Mouse (Mus musculus) lung, embryonic 15.5 days (tissue): ENCODE measurements around the gene Olfr718-ps1. TPM values are rescaled to one million over a fixed set of nuclear protein-coding genes. Genes with fewer than 3 reads are reported as not detected.
"Not testable (repeated sequence)": the region's sequence is repeated elsewhere in the genome, so short reads cannot be mapped to it uniquely, and the experiment has no call there.

Experiments used
- ATAC-seq: fragments of 200-750 bp; cut with Nextera tagmentation; 2 replicates; pipeline ENCODE4 v1.8.0; 2017; ENCODE audit warnings: moderate number of reproducible peaks, borderline replicate concordance; ENCODE audit not compliant: low FRiP score, low TSS enrichment; ENCODE audit errors: extremely low read depth
- H3K27ac ChIP-seq: fragments of 300-500 bp; sonication (generic); 2 replicates; pipeline ENCODE4 v1.5.1; 2015; ENCODE audit warnings: moderate library complexity, mild to moderate bottlenecking, inconsistent platforms
- H3K27me3 ChIP-seq: fragments of 300-500 bp; sonication (generic); 2 replicates; pipeline ENCODE4 v1.6.1; 2015; ENCODE audit warnings: inconsistent platforms
- H3K36me3 ChIP-seq: fragments of 300-500 bp; sonication (generic); 2 replicates; pipeline ENCODE4 v1.6.1; 2015; ENCODE audit warnings: inconsistent platforms
- H3K4me1 ChIP-seq: fragments of 300-500 bp; sonication (generic); 2 replicates; pipeline ENCODE4 v1.6.1; 2015; ENCODE audit warnings: inconsistent platforms
- H3K4me2 ChIP-seq: fragments of 300-500 bp; sonication (generic); 2 replicates; pipeline ENCODE4 v1.6.1; 2015; ENCODE audit warnings: inconsistent platforms, mild to moderate bottlenecking, moderate library complexity
- H3K4me3 ChIP-seq: fragments of 300-500 bp; sonication (generic); 2 replicates; pipeline ENCODE4 v1.5.1; 2015; ENCODE audit warnings: mild to moderate bottlenecking, inconsistent platforms
- H3K9ac ChIP-seq: fragments of 300-500 bp; sonication (generic); 2 replicates; pipeline ENCODE4 v1.6.1; 2015; ENCODE audit warnings: inconsistent platforms
- H3K9me3 ChIP-seq: fragments of 300-500 bp; sonication (generic); 2 replicates; pipeline ENCODE4 v1.6.1; 2016; ENCODE audit warnings: inconsistent platforms
- WGBS: fragments of 180-500 bp; shearing (Covaris S2); methylation state at CpG from one replicate; pipeline ENCODE4 v1.1.7; 2015; 5-methylcytosine and 5-hydroxymethylcytosine counted together
- polyA plus RNA-seq: library from polyadenylated mRNA; unstranded; fragments of >200 nt; fragmentation: Nextera tagmentation; extraction: Ambion mirVana; gene quantifications from 2 replicates; pipeline ENCODE4 v1.2.1, GENCODE M21; 2015

Gene Olfr718-ps1
- polyA plus RNA-seq: not detected in 2 replicates

GRCm38 (mm10) chr5:143147481-143147880, at the start of gene Olfr718-ps1:
Gene Olfr718-ps1, minus strand, starts transcription at chr5:143147581.
- no peaks in the 10 kb centered on the region for H3K36me3 ChIP-seq
- 59% methylated on average over 3 of the region's 3 CpGs for WGBS
- no peak for ATAC-seq
- no peak within 1 kb of the TSS for H3K4me2 ChIP-seq
- no peak within 1 kb of the TSS for H3K4me3 ChIP-seq
- no peaks in the 10 kb centered on the region for H3K4me1 ChIP-seq
- H3K27ac ChIP-seq: no peak within 1 kb of the TSS
- no peak within 1 kb of the TSS for H3K9ac ChIP-seq
- H3K27me3 ChIP-seq: no peaks in the 10 kb centered on the region
- no peaks in the 10 kb centered on the region for H3K9me3 ChIP-seq

GRCm38 (mm10) chr5:143196506-143196905, 49.1 kb upstream of the Olfr718-ps1 start:
- WGBS: 81% methylated on average over 4 of the region's 4 CpGs

DNA sequence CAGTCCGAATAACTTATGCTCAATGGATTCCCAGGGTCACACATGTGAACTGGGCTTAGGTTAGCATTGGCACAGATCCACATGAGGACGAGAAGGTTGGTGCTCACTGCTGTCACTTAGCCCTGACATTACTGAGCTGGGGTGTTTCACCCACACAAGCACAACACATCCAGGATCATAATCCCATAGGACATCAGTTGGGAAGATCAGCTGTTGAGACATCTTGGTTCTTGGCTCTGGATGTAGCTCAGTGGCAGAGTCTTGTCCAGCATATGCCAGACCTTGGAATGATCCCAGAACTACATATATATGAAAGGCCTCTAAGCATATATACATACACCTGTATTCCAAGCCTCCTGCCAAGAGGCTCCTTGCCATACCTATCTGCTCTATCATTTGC, 47.8 kb upstream of the Olfr718-ps1 start:
- H3K4me3 ChIP-seq: no peak overlapping the region

More at GRCm38 (mm10) chr5:143196506-143196905, 49.1 kb upstream of the Olfr718-ps1 start:
- no peaks in the 10 kb centered on the region for H3K36me3 ChIP-seq
- no peak overlapping the region for H3K27ac ChIP-seq
- H3K4me1 ChIP-seq: no peaks in the 10 kb centered on the region
- no peak overlapping the region for H3K9ac ChIP-seq
- H3K4me3 ChIP-seq: no peak overlapping the region
- no peaks in the 10 kb centered on the region for H3K9me3 ChIP-seq
- H3K4me2 ChIP-seq: no peak overlapping the region
- no peaks in the 10 kb centered on the region for H3K27me3 ChIP-seq
- ATAC-seq: no peak

DNA sequence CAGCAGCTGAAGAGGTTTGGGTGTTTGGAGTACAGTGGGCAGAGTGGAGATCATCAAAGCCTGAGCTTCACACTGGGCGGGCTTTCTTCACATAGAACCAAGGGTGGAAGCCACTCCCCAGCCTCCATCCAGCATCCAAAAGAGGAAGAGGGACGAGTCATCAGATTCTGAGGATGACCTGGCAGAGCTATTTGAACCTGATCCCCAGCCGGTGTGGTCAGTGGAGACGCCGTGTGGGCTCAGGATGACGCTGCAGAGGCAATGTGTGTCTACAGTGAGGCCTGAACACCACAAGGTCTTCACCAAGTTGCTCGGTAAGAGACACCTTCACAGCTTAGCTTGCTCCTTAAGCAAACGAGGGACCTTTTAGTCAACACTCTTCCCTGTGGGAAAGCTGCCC, 47.4 kb upstream of the Olfr718-ps1 start:
- H3K9ac ChIP-seq, ATAC-seq, H3K4me3 ChIP-seq, H3K27ac ChIP-seq, H3K27me3 ChIP-seq, H3K4me2 ChIP-seq, H3K36me3 ChIP-seq, H3K4me1 ChIP-seq, H3K9me3 ChIP-seq: not testable (repeated sequence)
- WGBS: 58% methylated on average over 8 of the region's 8 CpGs

More for the DNA sequence above, 47.8 kb upstream of the Olfr718-ps1 start:
- Histone ChIP-seq H3K27ac (no peak overlapping the region), H3K4me2 (no peak overlapping the region), H3K9ac (no peak overlapping the region), H3K9me3 (no peaks in the 10 kb centered on the region), H3K27me3 (no peaks in the 10 kb centered on the region), H3K36me3 (no peaks in the 10 kb centered on the region), H3K4me1 (no peaks in the 10 kb centered on the region)
- WGBS: 57% methylated on average over 2 of the region's 2 CpGs
- no peak for ATAC-seq

GRCm38 (mm10) chr5:143192806-143193205, 45.4 kb upstream of the Olfr718-ps1 start:
- Histone ChIP-seq H3K4me1 (no peaks in the 10 kb centered on the region), H3K9me3 (no peaks in the 10 kb centered on the region), H3K36me3 (no peaks in the 10 kb centered on the region), H3K4me2 (no peak overlapping the region), H3K27me3 (no peaks in the 10 kb centered on the region), H3K27ac (no peak overlapping the region), H3K4me3 (no peak overlapping the region), H3K9ac (no peak overlapping the region)
- ATAC-seq: no peak
- 86% methylated on average over 8 of the region's 8 CpGs for WGBS

- not testable (repeated sequence) for H3K9ac ChIP-seq, H3K27ac ChIP-seq, H3K4me2 ChIP-seq, H3K4me3 ChIP-seq, H3K9me3 ChIP-seq, ATAC-seq, H3K27me3 ChIP-seq, H3K36me3 ChIP-seq, H3K4me1 ChIP-seq
- 71% methylated on average over 1 of the region's 1 CpGs for WGBS
Observed at GRCm38 (mm10) chr5:143188014-143188413, 40.6 kb upstream of the Olfr718-ps1 start.

DNA sequence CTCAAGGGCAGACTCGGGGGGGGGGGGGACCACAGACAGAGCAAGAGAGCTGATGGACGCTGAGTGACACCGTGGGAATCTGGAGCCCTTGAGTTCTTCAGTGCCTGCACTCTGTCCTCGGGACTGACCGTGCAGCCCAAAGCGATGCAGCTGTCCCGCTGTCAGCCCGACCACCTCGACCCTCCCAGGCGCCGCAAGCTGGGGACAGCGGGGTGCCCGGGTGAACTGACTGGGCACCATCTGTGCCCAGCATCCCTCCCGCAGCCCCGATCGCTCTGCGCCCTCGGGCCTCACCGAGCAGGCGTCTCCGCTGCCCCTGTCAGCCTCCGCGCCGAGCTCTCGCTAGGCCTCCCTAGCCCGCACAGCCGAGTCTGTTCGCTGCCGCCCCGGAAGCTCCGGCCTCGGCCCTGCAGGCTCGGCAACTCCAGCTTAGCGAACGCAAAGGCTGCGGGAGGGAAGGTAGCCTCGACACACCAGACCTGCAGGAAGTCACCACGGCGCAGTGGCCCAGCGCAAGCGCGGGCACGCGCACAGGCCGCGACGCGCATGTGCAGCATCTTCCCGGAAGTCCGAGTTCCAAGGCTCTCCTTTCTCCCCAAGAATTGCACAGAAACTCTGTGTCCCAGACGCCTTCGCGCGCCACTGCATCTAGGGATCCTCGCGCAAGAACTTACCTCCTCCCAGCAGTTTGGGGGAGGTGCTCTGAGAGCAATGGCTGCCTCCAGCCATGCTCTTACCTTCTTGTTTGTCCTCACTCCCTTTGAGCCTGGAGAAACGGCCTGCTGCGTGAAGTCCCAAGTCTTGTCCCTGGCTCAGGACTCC, 33.1 kb upstream of the Olfr718-ps1 start, which contains the start of the genes Rbak and Spdye4b:
TSS of gene Rbak (minus strand) at position 521 of the 822 bp plus-strand sequence.
TSS of gene Spdye4b (plus strand) at position 763 of the 822 bp plus-strand sequence.
- Histone ChIP-seq H3K4me2 (peak within 1 kb of the TSS; percentile 87), H3K4me1 (peaks cover 13% of the 10 kb centered on the region), H3K36me3 (peaks cover 30% of the 10 kb centered on the region), H3K9ac (peak within 1 kb of the TSS; percentile 94), H3K9me3 (no peaks in the 10 kb centered on the region; the same call in 1 of the 2 replicates), H3K27ac (peak within 1 kb of the TSS; percentile 82), H3K4me3 (peak within 1 kb of the TSS; percentile 83), H3K27me3 (no peaks in the 10 kb centered on the region)
- WGBS: under 1% methylated on average over 57 of the region's 58 CpGs
- peak; percentile 93 for ATAC-seq

DNA sequence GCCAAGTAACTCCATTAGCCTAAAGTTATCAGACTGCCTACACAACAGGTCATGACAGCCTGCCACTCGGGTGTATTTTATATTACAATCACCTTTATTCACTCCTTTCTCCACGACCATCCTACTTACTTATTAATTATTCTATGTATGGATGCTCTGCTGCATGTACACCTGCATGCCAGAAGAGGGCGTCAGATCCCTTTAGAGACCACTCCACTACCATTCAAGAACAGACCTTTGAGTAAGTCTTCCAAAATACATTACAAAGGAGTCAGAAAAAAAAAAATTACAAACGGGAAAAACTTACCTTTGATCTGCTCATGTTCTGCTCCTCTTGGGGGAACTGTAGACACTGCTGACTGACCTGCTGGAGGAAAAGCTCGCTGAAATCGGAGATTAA, 31.8 kb upstream of the Olfr718-ps1 start:
- Histone ChIP-seq H3K36me3 (peaks cover 43% of the 10 kb centered on the region), H3K4me2 (peak overlapping the region; percentile 87), H3K9me3 (no peaks in the 10 kb centered on the region; the same call in 1 of the 2 replicates), H3K27ac (no peak overlapping the region), H3K27me3 (no peaks in the 10 kb centered on the region), H3K4me1 (peaks cover 13% of the 10 kb centered on the region), H3K9ac (no peak overlapping the region), H3K4me3 (peak overlapping the region; percentile 83)
- WGBS: 29% methylated on average over 6 of the region's 6 CpGs
- ATAC-seq: no peak

GRCm38 (mm10) chr5:143177541-143178200, 30.3 kb upstream of the Olfr718-ps1 start:
- no peak overlapping the region for H3K9ac ChIP-seq
- no peak overlapping the region for H3K4me2 ChIP-seq
- no peak overlapping the region for H3K4me3 ChIP-seq
- H3K27ac ChIP-seq: no peak overlapping the region
- no peaks in the 10 kb centered on the region; the same call in 1 of the 2 replicates for H3K9me3 ChIP-seq
- peaks cover 58% of the 10 kb centered on the region for H3K36me3 ChIP-seq
- no peaks in the 10 kb centered on the region for H3K27me3 ChIP-seq
- peaks cover 13% of the 10 kb centered on the region for H3K4me1 ChIP-seq
- WGBS: 88% methylated on average over 3 of the region's 3 CpGs
- ATAC-seq: no peak

DNA sequence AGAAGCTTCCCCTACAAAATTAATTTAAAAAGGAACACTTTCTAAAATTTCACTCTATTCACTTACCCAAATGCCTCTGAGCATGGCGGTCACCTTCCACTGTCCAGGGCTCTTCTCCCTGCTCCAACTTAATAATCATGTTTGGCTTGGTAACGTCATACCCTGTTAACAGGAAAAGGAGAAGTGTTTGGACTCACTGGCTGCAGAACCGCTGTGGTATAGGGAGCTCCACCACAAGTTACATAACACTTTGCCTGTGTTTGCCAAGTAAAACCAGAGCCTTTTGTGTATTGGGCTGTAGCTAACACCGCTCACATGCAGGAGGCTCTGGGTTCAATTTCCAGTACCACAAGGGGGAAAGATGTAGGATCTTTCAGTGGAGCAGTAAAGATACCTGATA, 28.6 kb upstream of the Olfr718-ps1 start:
- Histone ChIP-seq H3K27ac (no peak overlapping the region), H3K4me2 (no peak overlapping the region), H3K4me1 (peaks cover 13% of the 10 kb centered on the region), H3K9ac (no peak overlapping the region), H3K36me3 (peaks cover 75% of the 10 kb centered on the region), H3K9me3 (no peaks in the 10 kb centered on the region; the same call in 1 of the 2 replicates), H3K27me3 (no peaks in the 10 kb centered on the region), H3K4me3 (no peak overlapping the region)
- ATAC-seq: no peak
- WGBS: 91% methylated on average over 4 of the region's 4 CpGs

GRCm38 (mm10) chr5:143165508-143166070, 18.2 kb upstream of the Olfr718-ps1 start:
- no peak overlapping the region for H3K4me3 ChIP-seq
- ATAC-seq: peak; percentile 72; the same call in 1 of the 2 replicates

More at GRCm38 (mm10) chr5:143165508-143166070, 18.2 kb upstream of the Olfr718-ps1 start:
- 8% methylated on average over 18 of the region's 18 CpGs for WGBS
- Histone ChIP-seq H3K4me2 (peak overlapping the region; percentile 35; the same call in 1 of the 2 replicates), H3K9ac (no peak overlapping the region), H3K27me3 (no peaks in the 10 kb centered on the region), H3K27ac (no peak overlapping the region), H3K4me1 (peaks cover 7% of the 10 kb centered on the region; the same call in 1 of the 2 replicates), H3K9me3 (no peaks in the 10 kb centered on the region), H3K36me3 (no peaks in the 10 kb centered on the region)
